Mouse (Mus musculus): Measurements from ENCODE around the gene Pnkd.

- TF ChIP-seq ELF1 (IDR thresholded peaks at IDR 0.05; ENCODE audit: low read depth, low read length) (peak; percentile 24; the same call in 1 of the 2 replicates), KAT2A (IDR thresholded peaks at IDR 0.05; ENCODE audit: insufficient replicate concordance, low read length) (no peak), CTCF (conservative IDR thresholded peaks at IDR 0.05 in 1 of 2, IDR thresholded peaks at IDR 0.05 in 1 of 2; ENCODE audit: low read depth in 2 of 2, low read length in 2 of 2) (no peak), USF1 (IDR thresholded peaks at IDR 0.05; ENCODE audit: low read depth, low read length) (no peak), TCF12 (IDR thresholded peaks at IDR 0.05; ENCODE audit: low read depth, low read length) (no peak), POLR2A (IDR thresholded peaks at IDR 0.05; ENCODE audit: low read depth, low read length) (no peak), HCFC1 (IDR thresholded peaks at IDR 0.05; ENCODE audit: low read depth, low read length) (no peak)
Observed at GRCm38 (mm10) chr1:74341898-74342297, 57.2 kb downstream of the Pnkd start.
